Mouse (Mus musculus): ENCODE results near the gene Fah. TPM values are rescaled to one million over a fixed set of nuclear protein-coding genes. Genes with fewer than 3 reads are reported as not detected.

Fah gene
- polyA plus RNA-seq, 1 experiment from 2014 or later = 7.2 TPM

GRCm38 (mm10) chr7:84618951-84619350 is 12.4 kb upstream of the Fah start:
- WGBS = 95% methylated on average over 2 of the region's 2 CpGs
- Histone ChIP-seq H3K9me3 (no peaks in the 10 kb centered on the region), H3K27me3 (no peaks in the 10 kb centered on the region), H3K36me3 (peaks cover 33% of the 10 kb centered on the region), H3K4me3 (no peak overlapping the region), H3K9ac (no peak overlapping the region), H3K4me2 (no peak overlapping the region), H3K27ac (replicated peaks) (no peak overlapping the region), H3K4me1 (replicated peaks) (no peaks in the 10 kb centered on the region)
- ATAC-seq (ENCODE audit: low read depth) = no peak

- Histone ChIP-seq H3K4me1 (replicated peaks) (no peaks in the 10 kb centered on the region), H3K4me3 (no peak overlapping the region), H3K36me3 (peaks cover 7% of the 10 kb centered on the region), H3K27me3 (no peaks in the 10 kb centered on the region), H3K9ac (no peak overlapping the region), H3K27ac (replicated peaks) (no peak overlapping the region), H3K4me2 (no peak overlapping the region), H3K9me3 (no peaks in the 10 kb centered on the region)
- ATAC-seq (ENCODE audit: low read depth) = no peak
- WGBS = 92% methylated on average over 4 of the region's 4 CpGs
Measured at GRCm38 (mm10) chr7:84612445-84612844, 5.9 kb upstream of the Fah start.

- Histone ChIP-seq H3K9ac (no peak overlapping the region), H3K27ac (replicated peaks) (no peak overlapping the region), H3K9me3 (no peaks in the 10 kb centered on the region), H3K36me3 (no peaks in the 10 kb centered on the region; the same call in 1 of the 2 replicates), H3K4me2 (no peak overlapping the region), H3K4me1 (replicated peaks) (no peaks in the 10 kb centered on the region), H3K27me3 (no peaks in the 10 kb centered on the region), H3K4me3 (no peak overlapping the region)
- ATAC-seq (ENCODE audit: low read depth) = no peak
- WGBS = 93% methylated on average over 1 of the region's 1 CpGs
Measured at GRCm38 (mm10) chr7:84611609-84612008, 5.1 kb upstream of the Fah start.

GRCm38 (mm10) chr7:84605704-84606292 is 724 bp downstream of the Fah start:
- Histone ChIP-seq H3K4me1 (replicated peaks) (peaks cover 11% of the 10 kb centered on the region), H3K27me3 (no peaks in the 10 kb centered on the region; the same call in 1 of the 2 replicates), H3K9ac (peak overlapping the region; percentile 76), H3K36me3 (no peaks in the 10 kb centered on the region), H3K27ac (replicated peaks) (no peak overlapping the region), H3K9me3 (no peaks in the 10 kb centered on the region), H3K4me3 (peak overlapping the region; percentile 54), H3K4me2 (peak overlapping the region; percentile 96)
- peak; percentile 87 for ATAC-seq (ENCODE audit: low read depth)
- WGBS = under 1% methylated on average over 36 of the region's 36 CpGs

- peak overlapping the region; percentile 54 for H3K4me3 ChIP-seq
- ATAC-seq (ENCODE audit: low read depth) = peak; percentile 76
- no peaks in the 10 kb centered on the region for H3K9me3 ChIP-seq
- no peak overlapping the region for H3K27ac ChIP-seq (replicated peaks)
- peaks cover 11% of the 10 kb centered on the region for H3K4me1 ChIP-seq (replicated peaks)
- H3K27me3 ChIP-seq = no peaks in the 10 kb centered on the region; the same call in 1 of the 2 replicates
- H3K4me2 ChIP-seq = peak overlapping the region; percentile 96
- 9% methylated on average over 19 of the region's 19 CpGs for WGBS
- H3K9ac ChIP-seq = peak overlapping the region; percentile 76
- H3K36me3 ChIP-seq = no peaks in the 10 kb centered on the region
Measured at GRCm38 (mm10) chr7:84605033-84605687, 1.4 kb downstream of the Fah start.

- H3K36me3 ChIP-seq = no peaks in the 10 kb centered on the region
- H3K4me2 ChIP-seq = no peak overlapping the region
- H3K27ac ChIP-seq (replicated peaks) = no peak overlapping the region
- H3K9ac ChIP-seq = no peak overlapping the region
- no peak for ATAC-seq (ENCODE audit: low read depth)
- H3K27me3 ChIP-seq = no peaks in the 10 kb centered on the region; the same call in 1 of the 2 replicates
- peaks cover 11% of the 10 kb centered on the region for H3K4me1 ChIP-seq (replicated peaks)
- no peak overlapping the region for H3K4me3 ChIP-seq
- WGBS = 76% methylated on average over 3 of the region's 3 CpGs
- no peaks in the 10 kb centered on the region for H3K9me3 ChIP-seq
Measured at GRCm38 (mm10) chr7:84604501-84604900, 2.0 kb downstream of the Fah start.

GRCm38 (mm10) chr7:84601331-84601730 is 5.2 kb downstream of the Fah start:
- no peak overlapping the region for H3K4me2 ChIP-seq
- no peak overlapping the region for H3K4me3 ChIP-seq
- no peak overlapping the region for H3K27ac ChIP-seq (replicated peaks)
- 90% methylated on average over 3 of the region's 3 CpGs for WGBS
- H3K36me3 ChIP-seq = no peaks in the 10 kb centered on the region
- ATAC-seq (ENCODE audit: low read depth) = no peak
- peaks cover 11% of the 10 kb centered on the region for H3K4me1 ChIP-seq (replicated peaks)
- H3K9ac ChIP-seq = no peak overlapping the region
- H3K27me3 ChIP-seq = no peaks in the 10 kb centered on the region; the same call in 1 of the 2 replicates
- H3K9me3 ChIP-seq = no peaks in the 10 kb centered on the region

GRCm38 (mm10) chr7:84600631-84601030 is 5.9 kb downstream of the Fah start:
- Histone ChIP-seq H3K27me3 (no peaks in the 10 kb centered on the region; the same call in 1 of the 2 replicates), H3K4me1 (replicated peaks) (peaks cover 9% of the 10 kb centered on the region), H3K4me2 (no peak overlapping the region), H3K9me3 (no peaks in the 10 kb centered on the region), H3K27ac (replicated peaks) (no peak overlapping the region), H3K36me3 (no peaks in the 10 kb centered on the region), H3K4me3 (no peak overlapping the region), H3K9ac (no peak overlapping the region)
- ATAC-seq (ENCODE audit: low read depth) = no peak
- 88% methylated on average over 2 of the region's 2 CpGs for WGBS

GRCm38 (mm10) chr7:84596633-84597032 is 9.9 kb downstream of the Fah start:
- ATAC-seq (ENCODE audit: low read depth) = no peak
- Histone ChIP-seq H3K27ac (replicated peaks) (no peak overlapping the region), H3K4me1 (replicated peaks) (0 out of 2 replicates have a peak, but pooled peaks cover 3% of the 10 kb centered on the region), H3K9ac (no peak overlapping the region), H3K27me3 (no peaks in the 10 kb centered on the region), H3K4me2 (no peak overlapping the region), H3K9me3 (no peaks in the 10 kb centered on the region), H3K36me3 (no peaks in the 10 kb centered on the region), H3K4me3 (no peak overlapping the region)
- 76% methylated on average over 3 of the region's 3 CpGs for WGBS

- no peak overlapping the region for H3K9ac ChIP-seq
- H3K4me3 ChIP-seq = no peak overlapping the region
- 87% methylated on average over 3 of the region's 3 CpGs for WGBS
- no peaks in the 10 kb centered on the region for H3K27me3 ChIP-seq
- no peaks in the 10 kb centered on the region for H3K9me3 ChIP-seq
- H3K36me3 ChIP-seq = no peaks in the 10 kb centered on the region
- ATAC-seq (ENCODE audit: low read depth) = no peak
- H3K4me2 ChIP-seq = no peak overlapping the region
- H3K27ac ChIP-seq (replicated peaks) = no peak overlapping the region
- 0 out of 2 replicates have a peak, but pooled peaks cover 3% of the 10 kb centered on the region for H3K4me1 ChIP-seq (replicated peaks)
Measured at GRCm38 (mm10) chr7:84596002-84596401, 10.5 kb downstream of the Fah start.

- 0 out of 2 replicates have a peak, but pooled peaks cover 3% of the 10 kb centered on the region for H3K4me1 ChIP-seq (replicated peaks)
- H3K9me3 ChIP-seq = no peaks in the 10 kb centered on the region
- no peaks in the 10 kb centered on the region for H3K27me3 ChIP-seq
- no peak overlapping the region for H3K4me2 ChIP-seq
- ATAC-seq (ENCODE audit: low read depth) = 0 out of 2 replicates have a peak, but pooled peaks have one; percentile 40
- no peak overlapping the region for H3K9ac ChIP-seq
- no peak overlapping the region for H3K27ac ChIP-seq (replicated peaks)
- no peaks in the 10 kb centered on the region for H3K36me3 ChIP-seq
- no peak overlapping the region for H3K4me3 ChIP-seq
Measured at GRCm38 (mm10) chr7:84594917-84595303, 11.6 kb downstream of the Fah start.

- no peak overlapping the region for H3K4me2 ChIP-seq
- peak; percentile 76 for ATAC-seq (ENCODE audit: low read depth)
- H3K4me3 ChIP-seq = no peak overlapping the region
- no peaks in the 10 kb centered on the region for H3K36me3 ChIP-seq
- H3K27me3 ChIP-seq = no peaks in the 10 kb centered on the region
- H3K9me3 ChIP-seq = no peaks in the 10 kb centered on the region
- H3K9ac ChIP-seq = no peak overlapping the region
- 56% methylated on average over 8 of the region's 8 CpGs for WGBS
- 0 out of 2 replicates have a peak, but pooled peaks cover 3% of the 10 kb centered on the region for H3K4me1 ChIP-seq (replicated peaks)
- H3K27ac ChIP-seq (replicated peaks) = no peak overlapping the region
Measured at GRCm38 (mm10) chr7:84594087-84594916, 12.2 kb downstream of the Fah start.
